Mouse (Mus musculus): ENCODE data around the gene Plpp1. TPM values are rescaled to one million over a fixed set of nuclear protein-coding genes. Genes with fewer than 3 reads are reported as not detected.
A peak's percentile ranks its signal among the peaks of the same experiment; 100 is the strongest.

Plpp1 gene
- total and polyA plus RNA-seq, 2 experiments from 2014 or later, result 59.9 to 87.2 TPM

DNA sequence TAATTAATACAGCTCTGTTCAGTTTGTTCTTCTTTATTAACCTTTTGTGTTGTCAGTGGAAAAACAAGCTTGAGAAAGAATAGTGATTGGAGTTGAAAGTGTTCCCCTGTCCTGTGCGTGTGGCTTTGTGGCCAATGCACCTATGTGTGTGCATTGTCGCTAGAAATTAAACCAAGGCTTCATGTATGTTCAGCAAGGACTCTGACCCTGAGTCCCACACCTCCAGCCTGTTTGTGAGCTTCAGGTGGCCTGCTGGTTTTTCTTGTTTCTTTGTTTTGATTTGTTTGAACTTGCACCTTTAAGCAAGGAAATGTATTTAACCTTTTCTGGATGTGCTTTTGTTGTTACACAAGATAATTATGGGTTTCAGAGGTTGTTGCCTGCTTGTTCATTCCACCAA lies 29.0 kb downstream of the Plpp1 start:
- Histone ChIP-seq H3K27me3 (ENCODE audit: insufficient read depth, low read length) (no peaks in the 10 kb centered on the region), H3K9ac (replicated peaks; ENCODE audit: low read length, poor library complexity, severe bottlenecking) (no peak overlapping the region), H3K4me1 (ENCODE audit: insufficient read depth, low read length) (no peaks in the 10 kb centered on the region), H3K36me3 (ENCODE audit: insufficient read depth, low read length) (no peaks in the 10 kb centered on the region), H3K9me3 (ENCODE audit: low read length) (no peaks in the 10 kb centered on the region), H3K4me2 (ENCODE audit: low read depth, low read length, poor library complexity, severe bottlenecking) (no peak overlapping the region), H3K4me3 (ENCODE audit: low read depth, low read length) (no peak overlapping the region), H3K27ac (ENCODE audit: low read depth, low read length) (no peak overlapping the region)
- 98% methylated on average over 2 of the region's 2 CpGs for WGBS
- ATAC-seq (ENCODE audit: low FRiP score) (no peak), DNase-seq (ENCODE audit: low spot score) (no peak)
- TF ChIP-seq CTCF (IDR thresholded peaks at IDR 0.05), result no peak

DNA sequence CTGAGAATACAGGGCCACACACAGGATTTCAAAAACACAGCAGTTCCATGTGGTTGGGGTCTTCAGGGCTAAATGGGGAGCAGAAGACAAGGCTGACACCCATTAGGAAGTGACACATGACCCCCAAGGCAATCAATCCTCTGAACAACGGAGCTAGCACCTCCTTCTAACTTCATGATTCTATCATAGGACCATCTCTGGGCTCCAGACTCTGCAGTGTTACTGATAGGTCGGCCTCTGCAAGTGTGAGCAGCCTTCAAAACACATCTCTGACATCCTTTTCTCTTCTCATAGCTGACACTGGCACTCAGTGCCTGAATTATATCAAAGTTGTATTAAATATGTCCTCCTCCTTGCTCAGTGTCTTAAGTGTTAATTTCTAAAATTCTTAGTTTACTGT lies 32.0 kb downstream of the Plpp1 start:
- H3K4me1 ChIP-seq (ENCODE audit: insufficient read depth, low read length), result no peaks in the 10 kb centered on the region
- H3K9ac ChIP-seq (replicated peaks; ENCODE audit: low read length, poor library complexity, severe bottlenecking), result no peak overlapping the region
- WGBS, result 75% methylated on average over 2 of the region's 2 CpGs
- no peaks in the 10 kb centered on the region for H3K9me3 ChIP-seq (ENCODE audit: low read length)
- no peak overlapping the region for H3K27ac ChIP-seq (ENCODE audit: low read depth, low read length)
- H3K4me2 ChIP-seq (ENCODE audit: low read depth, low read length, poor library complexity, severe bottlenecking), result no peak overlapping the region
- no peak overlapping the region for H3K4me3 ChIP-seq (ENCODE audit: low read depth, low read length)
- H3K27me3 ChIP-seq (ENCODE audit: insufficient read depth, low read length), result no peaks in the 10 kb centered on the region
- TF ChIP-seq CTCF (IDR thresholded peaks at IDR 0.05), result no peak
- no peaks in the 10 kb centered on the region for H3K36me3 ChIP-seq (ENCODE audit: insufficient read depth, low read length)
- ATAC-seq (ENCODE audit: low FRiP score) (no peak), DNase-seq (ENCODE audit: low spot score) (no peak)

DNA sequence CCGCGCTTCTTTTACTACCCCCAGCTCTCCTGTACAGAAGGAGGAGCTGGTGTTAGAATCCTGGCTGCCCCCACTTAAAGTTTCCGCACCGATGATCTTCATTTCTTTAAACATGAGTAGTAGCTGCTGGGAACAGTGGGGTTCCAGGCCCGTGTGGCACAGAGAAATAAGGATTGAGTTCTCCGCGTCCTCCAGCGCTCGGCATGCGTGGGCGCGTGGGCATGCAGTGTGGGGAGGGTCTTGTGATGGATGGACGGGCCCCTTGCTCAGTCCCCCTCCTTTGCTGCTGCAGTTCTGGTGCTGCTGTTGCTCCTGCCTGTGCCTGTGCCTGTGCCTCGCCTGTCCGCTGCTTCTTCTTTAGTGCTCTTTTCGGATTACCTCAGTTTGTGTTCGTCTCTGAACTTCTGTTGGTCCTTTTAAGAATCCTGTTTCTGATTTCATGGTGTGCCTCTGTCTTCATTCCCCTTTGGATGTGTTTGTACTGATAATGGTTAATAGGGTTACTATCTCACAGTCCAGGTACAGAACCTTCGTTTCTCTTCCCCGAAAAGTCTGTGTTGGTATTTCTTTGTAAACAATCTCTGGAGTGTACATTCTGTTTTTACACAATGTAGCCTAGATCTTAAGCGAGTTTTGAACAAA lies 32.8 kb downstream of the Plpp1 start:
- H3K9ac ChIP-seq (replicated peaks; ENCODE audit: low read length, poor library complexity, severe bottlenecking), result no peak overlapping the region
- no peak for TF ChIP-seq CTCF (IDR thresholded peaks at IDR 0.05)
- no peak overlapping the region for H3K4me3 ChIP-seq (ENCODE audit: low read depth, low read length)
- DNase-seq (ENCODE audit: low spot score) (no peak), ATAC-seq (ENCODE audit: low FRiP score) (no peak; the same call in 1 of the 2 replicates)
- WGBS, result 44% methylated on average over 20 of the region's 20 CpGs
- H3K27ac ChIP-seq (ENCODE audit: low read depth, low read length), result no peak overlapping the region
- no peak overlapping the region for H3K4me2 ChIP-seq (ENCODE audit: low read depth, low read length, poor library complexity, severe bottlenecking)
- no peaks in the 10 kb centered on the region for H3K9me3 ChIP-seq (ENCODE audit: low read length)
- H3K27me3 ChIP-seq (ENCODE audit: insufficient read depth, low read length), result no peaks in the 10 kb centered on the region
- H3K4me1 ChIP-seq (ENCODE audit: insufficient read depth, low read length), result no peaks in the 10 kb centered on the region
- H3K36me3 ChIP-seq (ENCODE audit: insufficient read depth, low read length), result no peaks in the 10 kb centered on the region

DNA sequence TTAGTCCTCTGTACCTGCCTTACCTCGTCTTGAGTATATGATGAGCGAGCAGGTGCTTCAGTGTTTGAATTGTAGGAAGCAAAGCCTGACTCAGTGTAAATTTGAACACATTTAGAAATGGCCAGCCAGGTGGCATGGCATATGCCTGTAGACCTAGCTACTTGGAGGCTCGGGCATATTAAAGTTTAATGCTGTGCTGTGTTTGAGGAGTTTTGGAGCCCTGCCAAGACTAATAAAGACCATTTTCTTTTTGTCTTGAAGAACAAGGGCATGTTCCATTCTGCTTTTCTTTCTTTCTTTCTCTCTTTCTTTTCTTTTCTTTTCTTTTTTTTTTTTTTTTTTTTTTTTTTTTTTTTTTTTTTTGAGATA lies 33.3 kb downstream of the Plpp1 start:
- Histone ChIP-seq H3K9me3 (ENCODE audit: low read length) (no peaks in the 10 kb centered on the region), H3K36me3 (ENCODE audit: insufficient read depth, low read length) (no peaks in the 10 kb centered on the region), H3K27ac (ENCODE audit: low read depth, low read length) (no peak overlapping the region), H3K4me2 (ENCODE audit: low read depth, low read length, poor library complexity, severe bottlenecking) (no peak overlapping the region), H3K9ac (replicated peaks; ENCODE audit: low read length, poor library complexity, severe bottlenecking) (no peak overlapping the region), H3K4me3 (ENCODE audit: low read depth, low read length) (no peak overlapping the region), H3K27me3 (ENCODE audit: insufficient read depth, low read length) (no peaks in the 10 kb centered on the region), H3K4me1 (ENCODE audit: insufficient read depth, low read length) (no peaks in the 10 kb centered on the region)
- TF ChIP-seq CTCF (IDR thresholded peaks at IDR 0.05), result no peak
- DNase-seq (ENCODE audit: low spot score), result peak; percentile 26
- no peak for ATAC-seq (ENCODE audit: low FRiP score)
- 67% methylated on average over 3 of the region's 3 CpGs for WGBS

DNA sequence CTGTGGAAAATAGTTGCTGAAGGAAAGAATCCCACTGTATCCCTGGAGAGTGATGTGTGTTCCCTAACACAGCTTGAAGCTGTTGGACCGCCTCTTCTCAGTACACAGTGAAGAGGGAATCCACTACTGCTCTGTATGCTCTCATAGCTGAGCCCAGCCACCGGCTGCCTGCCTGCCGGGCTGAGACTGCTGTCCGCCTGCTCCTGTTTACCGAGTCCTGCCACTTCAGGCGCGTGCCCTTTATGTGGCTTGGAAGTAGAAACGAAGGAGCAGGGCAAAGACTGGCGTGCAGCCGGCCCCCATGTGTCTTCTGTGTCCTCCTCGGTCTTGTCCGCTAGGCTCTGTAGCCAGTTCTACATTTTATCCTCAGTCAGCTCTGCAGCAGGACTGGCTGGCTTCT lies 34.5 kb downstream of the Plpp1 start:
- TF ChIP-seq CTCF (IDR thresholded peaks at IDR 0.05), result no peak
- ATAC-seq (ENCODE audit: low FRiP score), result peak; percentile 52; the same call in 1 of the 2 replicates
- DNase-seq (ENCODE audit: low spot score), result peak; percentile 56
- Histone ChIP-seq H3K27me3 (ENCODE audit: insufficient read depth, low read length) (no peaks in the 10 kb centered on the region), H3K4me1 (ENCODE audit: insufficient read depth, low read length) (no peaks in the 10 kb centered on the region), H3K36me3 (ENCODE audit: insufficient read depth, low read length) (no peaks in the 10 kb centered on the region), H3K4me3 (ENCODE audit: low read depth, low read length) (no peak overlapping the region), H3K27ac (ENCODE audit: low read depth, low read length) (no peak overlapping the region), H3K9ac (replicated peaks; ENCODE audit: low read length, poor library complexity, severe bottlenecking) (no peak overlapping the region), H3K9me3 (ENCODE audit: low read length) (no peaks in the 10 kb centered on the region), H3K4me2 (ENCODE audit: low read depth, low read length, poor library complexity, severe bottlenecking) (peak overlapping the region; percentile 10)
- WGBS, result 45% methylated on average over 12 of the region's 12 CpGs

DNA sequence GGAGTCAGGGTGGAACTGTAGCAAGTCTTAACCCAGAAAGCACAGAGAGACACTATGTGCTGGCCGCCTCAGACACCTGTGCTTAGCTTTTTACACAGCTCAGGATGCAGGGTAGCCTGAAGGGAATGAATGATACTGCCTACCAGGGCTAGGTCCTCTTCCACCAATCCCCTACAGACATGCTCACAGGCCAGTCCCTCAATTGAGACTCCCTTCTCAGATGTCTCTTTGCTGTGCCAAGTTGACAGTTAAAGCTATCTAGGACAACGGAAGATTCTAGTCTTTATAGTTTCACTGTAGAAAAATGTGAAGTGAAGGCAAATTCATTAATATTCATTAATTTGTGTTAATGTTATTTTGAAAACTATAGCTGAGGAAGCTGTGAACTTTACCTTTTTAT lies 36.4 kb downstream of the Plpp1 start:
- ATAC-seq (ENCODE audit: low FRiP score) (no peak), DNase-seq (ENCODE audit: low spot score) (no peak)
- Histone ChIP-seq H3K9ac (replicated peaks; ENCODE audit: low read length, poor library complexity, severe bottlenecking) (no peak overlapping the region), H3K27ac (ENCODE audit: low read depth, low read length) (no peak overlapping the region), H3K4me3 (ENCODE audit: low read depth, low read length) (no peak overlapping the region), H3K4me2 (ENCODE audit: low read depth, low read length, poor library complexity, severe bottlenecking) (no peak overlapping the region), H3K4me1 (ENCODE audit: insufficient read depth, low read length) (no peaks in the 10 kb centered on the region), H3K9me3 (ENCODE audit: low read length) (no peaks in the 10 kb centered on the region), H3K27me3 (ENCODE audit: insufficient read depth, low read length) (no peaks in the 10 kb centered on the region), H3K36me3 (ENCODE audit: insufficient read depth, low read length) (no peaks in the 10 kb centered on the region)
- WGBS, result 68% methylated on average over 2 of the region's 2 CpGs
- no peak for TF ChIP-seq CTCF (IDR thresholded peaks at IDR 0.05)

Measured in midbrain, postnatal 0 days (tissue).